Mouse (Mus musculus): ENCODE results near the gene Adcy1. TPM values are rescaled to one million over a fixed set of nuclear protein-coding genes. Genes with fewer than 3 reads are reported as not detected.

Gene Adcy1
- polyA plus RNA-seq, 1 experiment = 2.3 TPM

DNA sequence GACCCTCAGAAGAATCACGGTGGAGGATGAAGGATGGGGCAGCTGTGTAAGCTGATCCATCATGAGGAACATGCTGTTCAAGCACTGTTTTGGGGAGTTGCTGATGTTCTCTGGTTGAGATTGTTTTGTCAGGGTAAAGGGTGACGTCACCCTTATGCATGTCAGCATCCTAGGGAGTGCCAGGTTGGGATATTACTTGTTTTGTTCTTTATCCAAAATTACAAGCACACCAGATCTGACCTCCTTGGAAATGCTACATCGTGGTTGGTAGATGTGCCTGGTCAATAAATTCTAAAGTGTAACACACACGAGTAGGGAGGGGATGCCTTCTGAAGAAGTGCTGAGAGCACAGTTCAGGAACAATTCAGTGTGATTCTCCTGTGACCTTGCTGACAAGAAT is 93.1 kb downstream of the Adcy1 start:
- DNase-seq = no peak
- WGBS = 80% methylated on average over 4 of the region's 4 CpGs

DNA sequence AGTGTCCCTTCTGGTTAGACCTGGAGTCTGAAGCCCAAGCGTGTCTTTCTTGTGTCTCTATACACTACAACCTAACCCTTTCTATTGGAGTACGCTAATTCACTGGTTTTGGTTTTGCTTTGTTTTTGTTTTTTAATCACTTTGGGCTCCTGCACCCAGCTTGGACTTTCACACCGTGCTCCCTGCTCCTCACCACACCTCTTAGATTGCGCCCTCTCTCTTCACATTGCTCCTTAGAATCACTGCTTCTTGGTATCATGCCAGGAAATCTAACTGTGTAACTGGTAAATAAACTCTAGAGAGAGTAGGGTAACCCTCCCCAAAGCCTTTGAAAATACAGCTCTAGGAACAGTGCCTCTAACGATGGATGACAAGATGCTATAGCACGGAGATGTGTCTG is 94.9 kb downstream of the Adcy1 start:
- DNase-seq = no peak
- Histone ChIP-seq H3K36me3 (ENCODE audit: control insufficient read depth, insufficient read depth, low read length) (no peaks in the 10 kb centered on the region), H3K4me3 (ENCODE audit: control insufficient read depth, insufficient read depth, low read length) (no peak overlapping the region), H3K4me1 (replicated peaks; ENCODE audit: control insufficient read depth, insufficient read depth, low read length) (peaks cover 18% of the 10 kb centered on the region), H3K27ac (ENCODE audit: control insufficient read depth, insufficient read depth, low read length) (no peak overlapping the region), H3K27me3 (ENCODE audit: control insufficient read depth, insufficient read depth, low read length) (no peaks in the 10 kb centered on the region)
- TF ChIP-seq POLR2A (IDR thresholded peaks at IDR 0.05; ENCODE audit: control insufficient read depth, extremely low read depth, insufficient read depth, low read length, poor library complexity) (no peak), CTCF (IDR thresholded peaks at IDR 0.05; ENCODE audit: borderline replicate concordance, control insufficient read depth, extremely low read depth, insufficient read depth, low read length, poor library complexity) (no peak)
- 90% methylated on average over 6 of the region's 6 CpGs for WGBS

More for the DNA sequence above, 93.1 kb downstream of the Adcy1 start:
- TF ChIP-seq CTCF (IDR thresholded peaks at IDR 0.05; ENCODE audit: borderline replicate concordance, control insufficient read depth, extremely low read depth, insufficient read depth, low read length, poor library complexity) (no peak), POLR2A (IDR thresholded peaks at IDR 0.05; ENCODE audit: control insufficient read depth, extremely low read depth, insufficient read depth, low read length, poor library complexity) (no peak)
- H3K4me1 ChIP-seq (replicated peaks; ENCODE audit: control insufficient read depth, insufficient read depth, low read length) = peaks cover 17% of the 10 kb centered on the region
- H3K27ac ChIP-seq (ENCODE audit: control insufficient read depth, insufficient read depth, low read length) = no peak overlapping the region
- H3K4me3 ChIP-seq (ENCODE audit: control insufficient read depth, insufficient read depth, low read length) = no peak overlapping the region
- no peaks in the 10 kb centered on the region for H3K27me3 ChIP-seq (ENCODE audit: control insufficient read depth, insufficient read depth, low read length)
- H3K36me3 ChIP-seq (ENCODE audit: control insufficient read depth, insufficient read depth, low read length) = no peaks in the 10 kb centered on the region

DNA sequence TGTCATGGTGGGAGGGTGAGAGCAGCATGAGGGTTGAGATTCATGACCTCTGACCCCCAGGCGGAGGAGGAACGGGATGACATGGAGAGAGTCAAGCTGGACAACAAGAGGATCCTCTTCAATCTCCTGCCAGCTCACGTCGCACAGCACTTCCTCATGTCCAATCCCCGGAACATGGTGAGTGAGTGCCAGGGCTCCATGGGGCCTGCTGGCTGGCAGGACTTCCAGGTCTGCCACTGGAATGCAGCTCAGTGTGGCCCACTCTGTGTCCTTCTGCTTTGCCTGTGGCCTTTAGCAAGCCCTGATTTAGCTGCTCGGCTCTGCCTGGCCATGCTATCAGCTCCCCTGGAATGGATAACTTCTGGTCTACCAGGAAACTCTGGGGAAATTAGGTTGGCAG is 96.9 kb downstream of the Adcy1 start:
- 90% methylated on average over 6 of the region's 6 CpGs for WGBS
- Histone ChIP-seq H3K27me3 (ENCODE audit: control insufficient read depth, insufficient read depth, low read length) (no peaks in the 10 kb centered on the region), H3K36me3 (ENCODE audit: control insufficient read depth, insufficient read depth, low read length) (no peaks in the 10 kb centered on the region), H3K4me3 (ENCODE audit: control insufficient read depth, insufficient read depth, low read length) (no peak overlapping the region), H3K27ac (ENCODE audit: control insufficient read depth, insufficient read depth, low read length) (peak overlapping the region; percentile 87; the same call in 1 of the 2 replicates), H3K4me1 (replicated peaks; ENCODE audit: control insufficient read depth, insufficient read depth, low read length) (peaks cover 18% of the 10 kb centered on the region)
- TF ChIP-seq CTCF (IDR thresholded peaks at IDR 0.05; ENCODE audit: borderline replicate concordance, control insufficient read depth, extremely low read depth, insufficient read depth, low read length, poor library complexity) = no peak
- no peak for TF ChIP-seq POLR2A (IDR thresholded peaks at IDR 0.05; ENCODE audit: control insufficient read depth, extremely low read depth, insufficient read depth, low read length, poor library complexity)
- no peak for DNase-seq

DNA sequence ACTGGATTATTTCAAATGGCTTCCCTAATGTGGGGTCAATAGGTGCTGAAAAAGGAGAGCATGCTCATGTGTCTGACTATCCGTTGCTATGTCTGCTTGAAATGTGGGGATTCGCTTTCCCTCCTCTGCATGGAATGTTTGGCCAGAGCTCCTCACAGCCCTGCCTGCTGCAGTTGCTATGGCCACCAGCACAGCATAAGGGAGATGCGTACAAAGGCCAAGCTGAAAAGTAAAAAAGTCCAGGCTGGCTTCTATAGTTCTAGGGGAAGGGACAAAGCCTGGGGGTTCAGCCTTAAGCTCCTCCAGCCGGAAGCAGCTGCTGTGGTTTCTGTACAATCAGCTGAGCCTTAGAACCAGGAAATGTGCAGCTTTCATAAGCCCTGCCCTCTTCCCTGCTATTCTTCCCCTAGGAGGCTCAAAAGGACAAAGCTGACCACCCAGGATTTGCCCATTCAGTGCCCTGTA is 97.4 kb downstream of the Adcy1 start:
- Histone ChIP-seq H3K4me3 (ENCODE audit: control insufficient read depth, insufficient read depth, low read length) (no peak overlapping the region), H3K4me1 (replicated peaks; ENCODE audit: control insufficient read depth, insufficient read depth, low read length) (peaks cover 17% of the 10 kb centered on the region), H3K36me3 (ENCODE audit: control insufficient read depth, insufficient read depth, low read length) (no peaks in the 10 kb centered on the region), H3K27me3 (ENCODE audit: control insufficient read depth, insufficient read depth, low read length) (no peaks in the 10 kb centered on the region), H3K27ac (ENCODE audit: control insufficient read depth, insufficient read depth, low read length) (peak overlapping the region; percentile 87)
- DNase-seq = peak; percentile 55
- 54% methylated on average over 4 of the region's 4 CpGs for WGBS
- TF ChIP-seq CTCF (IDR thresholded peaks at IDR 0.05; ENCODE audit: borderline replicate concordance, control insufficient read depth, extremely low read depth, insufficient read depth, low read length, poor library complexity) (no peak), POLR2A (IDR thresholded peaks at IDR 0.05; ENCODE audit: control insufficient read depth, extremely low read depth, insufficient read depth, low read length, poor library complexity) (no peak)

DNA sequence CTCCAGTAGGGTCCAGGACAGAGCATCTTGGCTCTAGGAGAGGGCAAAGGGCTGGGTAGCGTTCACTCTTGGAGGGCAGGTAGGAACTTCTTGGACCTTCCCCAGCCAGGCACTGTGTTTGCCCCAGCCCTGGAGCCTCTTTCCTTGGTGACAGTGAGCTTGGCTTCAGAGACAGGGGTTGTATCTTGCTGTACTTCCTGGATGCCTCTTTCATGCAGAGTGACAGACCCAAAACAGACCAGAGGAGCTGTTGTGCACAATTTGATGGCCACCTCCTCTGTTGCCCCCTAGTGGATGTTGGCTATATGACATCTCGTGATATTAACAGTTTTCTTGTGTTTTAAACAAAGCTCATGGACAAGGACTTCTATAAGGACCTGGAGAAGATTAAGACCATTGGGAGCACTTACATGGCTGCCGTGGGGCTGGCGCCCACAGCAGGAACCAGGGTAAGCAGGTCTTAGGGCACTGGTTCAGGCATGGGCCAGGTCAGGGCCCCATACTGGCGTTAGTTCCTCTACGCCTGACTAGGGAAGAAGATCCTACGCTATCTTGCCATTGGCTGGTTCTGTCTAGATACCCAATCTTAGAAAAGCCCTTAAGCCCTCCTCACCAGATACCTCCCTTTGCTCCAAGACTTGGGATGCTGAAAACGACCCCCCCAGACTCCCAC is 98.3 kb downstream of the Adcy1 start:
- no peak overlapping the region for H3K4me3 ChIP-seq (ENCODE audit: control insufficient read depth, insufficient read depth, low read length)
- peak; percentile 69 for DNase-seq
- H3K36me3 ChIP-seq (ENCODE audit: control insufficient read depth, insufficient read depth, low read length) = no peaks in the 10 kb centered on the region
- no peaks in the 10 kb centered on the region for H3K27me3 ChIP-seq (ENCODE audit: control insufficient read depth, insufficient read depth, low read length)
- H3K4me1 ChIP-seq (replicated peaks; ENCODE audit: control insufficient read depth, insufficient read depth, low read length) = peaks cover 15% of the 10 kb centered on the region
- 81% methylated on average over 8 of the region's 8 CpGs for whole genome bisulfite sequencing
- TF ChIP-seq POLR2A (IDR thresholded peaks at IDR 0.05; ENCODE audit: control insufficient read depth, extremely low read depth, insufficient read depth, low read length, poor library complexity) = no peak
- no peak for TF ChIP-seq CTCF (IDR thresholded peaks at IDR 0.05; ENCODE audit: borderline replicate concordance, control insufficient read depth, extremely low read depth, insufficient read depth, low read length, poor library complexity)
- peak overlapping the region; percentile 87 for H3K27ac ChIP-seq (ENCODE audit: control insufficient read depth, insufficient read depth, low read length)

DNA sequence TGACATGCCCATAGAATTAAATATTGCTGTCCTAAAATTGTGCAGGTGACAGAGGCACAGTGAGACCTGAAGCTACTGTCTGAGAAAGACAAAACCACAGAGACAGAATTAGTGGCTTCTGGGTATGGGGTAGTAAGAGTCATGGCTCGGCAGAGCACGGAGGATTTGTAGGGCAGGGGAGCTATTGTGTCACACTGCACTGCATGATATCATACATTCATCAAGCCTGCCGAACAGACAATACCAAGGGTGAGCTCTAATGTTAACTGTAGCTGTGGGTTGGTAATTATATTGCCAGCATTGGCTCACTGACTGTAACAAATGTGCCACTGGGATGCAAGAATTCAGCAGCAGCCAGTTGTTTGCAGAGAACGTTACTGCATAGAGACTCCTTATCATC is 101.1 kb downstream of the Adcy1 start:
- H3K4me1 ChIP-seq (replicated peaks; ENCODE audit: control insufficient read depth, insufficient read depth, low read length) = peaks cover 15% of the 10 kb centered on the region
- 80% methylated on average over 4 of the region's 4 CpGs for WGBS

More for the DNA sequence above, 101.1 kb downstream of the Adcy1 start:
- Histone ChIP-seq H3K4me3 (ENCODE audit: control insufficient read depth, insufficient read depth, low read length) (no peak overlapping the region), H3K27me3 (ENCODE audit: control insufficient read depth, insufficient read depth, low read length) (no peaks in the 10 kb centered on the region), H3K27ac (ENCODE audit: control insufficient read depth, insufficient read depth, low read length) (no peak overlapping the region), H3K36me3 (ENCODE audit: control insufficient read depth, insufficient read depth, low read length) (no peaks in the 10 kb centered on the region)
- no peak for DNase-seq
- TF ChIP-seq POLR2A (IDR thresholded peaks at IDR 0.05; ENCODE audit: control insufficient read depth, extremely low read depth, insufficient read depth, low read length, poor library complexity) (no peak), CTCF (IDR thresholded peaks at IDR 0.05; ENCODE audit: borderline replicate concordance, control insufficient read depth, extremely low read depth, insufficient read depth, low read length, poor library complexity) (no peak)

Measured in thymus, adult 2 months (tissue).